Mouse (Mus musculus) adrenal gland, postnatal 10 days (tissue): Measurements from ENCODE around the gene Tmem231. TPM values are rescaled to one million over a fixed set of nuclear protein-coding genes. Genes with fewer than 3 reads are reported as not detected.

ENCODE experiments used
- total RNA-seq, 2 experiments: library from RNA; stranded (reverse); gene quantifications; 2 replicates each; pipeline ENCODE4 v1.2.3; 2021

The Tmem231 gene
- total RNA-seq, 2 experiments from 2014 or later = 4.0 to 5.5 TPM

Other genes with a start within 250 kb of the Tmem231 start
- under 1 TPM in 1 of 2 experiments, not detected in 1; 0.42 TPM for gene Ctrb1, start 242.9 kb downstream of the Tmem231 start, total RNA-seq
- gene Bcar1, start 190.1 kb downstream of the Tmem231 start, total RNA-seq = 10 to 100 TPM; 53.4 to 62.7 TPM
- gene Cfdp1, start 79.6 kb downstream of the Tmem231 start, total RNA-seq = 10 to 100 TPM; 69.4 to 73.4 TPM
- gene Tmem170, start 57.1 kb downstream of the Tmem231 start, total RNA-seq = 1 to 10 TPM; 6.2 TPM
- under 1 TPM; 0.15 to 0.18 TPM for gene Chst5, start 23.4 kb downstream of the Tmem231 start, total RNA-seq
- gene Gabarapl2, start 6.8 kb upstream of the Tmem231 start, total RNA-seq = 100 to 1,000 TPM; 119 to 121 TPM
- 1 to 10 TPM; 3.2 to 4.3 TPM for gene Adat1, start 58.4 kb upstream of the Tmem231 start, total RNA-seq
- 100 to 1,000 TPM; 107 to 114 TPM for gene Kars, start 77.4 kb upstream of the Tmem231 start, total RNA-seq
- gene Terf2ip, start 77.5 kb upstream of the Tmem231 start, total RNA-seq = 10 to 100 TPM; 15.4 to 16.1 TPM
- gene Gm6793, start 81.2 kb upstream of the Tmem231 start, total RNA-seq = under 1 TPM in 1 of 2 experiments, not detected in 1; 0.85 TPM